Mouse (Mus musculus) heart, postnatal 4 days (tissue): ENCODE results near the gene Zfp108. TPM values are rescaled to one million over a fixed set of nuclear protein-coding genes. Genes with fewer than 3 reads are reported as not detected.

Experiments
- DNase-seq: peaks from one replicate; pipeline ENCODE4 v3.0.0; 2021
- total RNA-seq, 2 experiments: library from RNA; stranded (reverse); gene quantifications; 2 replicates each; pipeline ENCODE4 v1.2.3; 2021

Gene Zfp108
- total RNA-seq, 2 experiments from 2014 or later, result 1.2 to 1.4 TPM

GRCm38 (mm10) chr7:24286090-24286489 lies 31.5 kb downstream of the Zfp108 start:
- no peak for DNase-seq

- no peak for DNase-seq
These were observed 32.3 kb downstream of the Zfp108 start for GRCm38 (mm10) chr7:24286916-24287315.

- DNase-seq, result no peak
These were observed 33.1 kb downstream of the Zfp108 start for GRCm38 (mm10) chr7:24287670-24288069.

- no peak for DNase-seq
These were observed 33.9 kb downstream of the Zfp108 start for GRCm38 (mm10) chr7:24288512-24288911.

- DNase-seq, result no peak
These were observed 35.6 kb downstream of the Zfp108 start for GRCm38 (mm10) chr7:24290106-24290693.

GRCm38 (mm10) chr7:24291387-24292090 lies 36.9 kb downstream of the Zfp108 start:
- no peak for DNase-seq

- no peak for DNase-seq
These were observed 38.7 kb downstream of the Zfp108 start for GRCm38 (mm10) chr7:24293061-24293851.

DNA sequence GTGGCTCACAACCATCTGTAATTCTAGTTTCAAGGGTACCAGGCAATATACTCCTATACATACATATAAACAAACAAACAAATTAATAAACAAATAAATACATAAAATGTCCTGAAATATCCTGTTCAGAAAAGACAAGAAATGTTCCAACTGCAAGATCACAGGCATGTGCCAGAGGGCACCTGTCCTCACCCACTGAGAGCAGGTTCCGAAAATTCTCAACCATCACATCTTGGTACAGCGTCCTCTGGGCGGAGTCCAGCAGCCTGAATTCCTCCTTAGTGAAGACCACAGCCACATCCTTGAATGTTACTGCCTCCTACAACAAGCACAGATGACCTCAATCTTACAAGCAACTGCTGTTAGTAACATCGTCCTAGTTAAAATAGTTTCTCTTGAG lies 40.2 kb downstream of the Zfp108 start:
- no peak for DNase-seq

DNA sequence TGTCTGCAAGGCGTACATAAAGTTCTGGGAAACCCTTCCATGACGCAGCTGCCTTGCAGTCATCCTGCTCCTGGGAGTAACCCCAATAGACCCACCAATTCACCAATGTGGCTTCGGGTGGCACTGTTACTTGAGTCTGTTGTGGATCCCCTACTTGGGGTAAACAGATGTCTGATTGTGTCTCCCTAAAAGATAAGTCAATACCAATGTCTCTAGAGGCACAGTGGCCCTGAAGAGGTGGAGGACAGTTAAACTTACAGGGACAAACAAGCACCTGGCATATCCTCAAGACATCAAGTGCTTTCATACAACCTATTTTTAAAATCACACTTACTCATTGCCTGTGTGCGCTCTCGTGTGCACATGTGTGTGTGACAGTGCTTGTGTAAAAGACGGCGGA lies 40.8 kb downstream of the Zfp108 start:
- DNase-seq, result no peak

GRCm38 (mm10) chr7:24296386-24296785 lies 41.8 kb downstream of the Zfp108 start:
- no peak for DNase-seq

DNA sequence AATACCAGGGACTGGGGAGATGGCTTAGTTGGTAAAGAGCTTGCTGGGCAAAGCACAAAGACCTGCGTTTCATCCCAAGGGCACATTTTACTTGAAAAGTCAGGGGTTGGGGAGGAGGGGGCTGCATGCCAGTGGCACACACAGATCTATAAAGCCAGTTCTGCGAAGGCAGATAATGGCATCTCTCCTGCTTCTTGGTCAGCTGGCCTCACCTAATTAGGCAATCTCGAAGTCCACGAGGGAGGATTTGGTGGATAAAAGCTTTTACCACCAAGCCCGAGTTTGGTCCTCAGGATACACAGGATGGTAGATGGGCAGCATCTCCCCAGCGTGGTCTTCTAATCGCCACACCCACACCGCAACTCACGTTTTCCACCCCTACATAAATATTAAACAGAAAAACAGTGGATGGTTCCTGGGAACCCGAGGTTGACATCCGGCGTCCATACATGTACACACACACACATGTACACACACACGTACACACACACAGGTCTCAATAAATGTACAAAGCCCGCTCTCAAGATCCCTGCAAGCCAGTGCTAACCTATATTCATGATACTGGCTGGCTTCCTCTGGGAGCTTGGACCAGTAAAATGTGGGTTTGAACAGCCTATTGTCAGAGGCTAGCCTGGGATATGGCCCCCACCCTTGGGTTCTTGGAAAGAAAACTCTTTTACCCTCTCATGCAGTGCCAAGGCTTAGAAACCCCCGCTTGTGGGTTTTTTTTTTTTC lies 42.9 kb downstream of the Zfp108 start:
- no peak for DNase-seq

- DNase-seq, result no peak
These were observed 44.0 kb downstream of the Zfp108 start for GRCm38 (mm10) chr7:24298635-24298972.

DNA sequence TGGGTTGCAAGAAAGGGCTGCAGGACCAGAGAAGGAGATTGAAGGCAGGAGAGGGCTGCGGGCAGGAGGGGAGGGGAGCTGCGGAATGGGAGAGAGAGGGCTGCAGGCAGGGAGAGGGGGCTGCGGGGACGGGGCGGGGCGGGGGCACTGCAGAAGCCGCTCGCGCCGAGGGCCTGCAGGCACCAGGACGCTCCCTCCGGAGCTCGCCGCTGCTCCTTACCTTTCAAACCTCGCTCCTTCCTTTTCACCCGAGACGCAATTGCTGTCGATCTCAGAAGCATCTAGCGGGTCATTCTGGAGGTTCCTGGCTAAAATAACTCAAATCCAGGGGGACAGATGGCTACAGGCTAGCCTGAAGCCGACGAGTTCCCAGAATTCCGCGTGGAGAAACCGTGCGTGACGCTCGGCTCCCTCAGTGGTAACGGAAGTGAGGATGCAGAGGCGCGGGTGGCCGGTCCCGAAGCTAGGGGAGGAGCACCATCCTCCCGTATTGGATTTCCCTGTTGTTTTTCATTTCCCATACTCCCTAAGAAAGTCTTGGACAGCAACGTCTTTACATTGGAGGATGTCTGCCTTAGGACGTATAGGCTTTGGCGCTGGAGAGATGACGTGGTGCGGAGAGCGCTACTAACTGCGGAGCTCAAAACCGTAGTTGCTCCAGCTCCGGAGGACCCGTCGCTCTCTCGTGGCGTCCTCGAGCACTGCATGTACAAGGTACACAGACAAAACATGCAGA lies 44.5 kb downstream of the Zfp108 start:
- DNase-seq, result peak; percentile 76

- peak; percentile 7 for DNase-seq
These were observed 45.4 kb downstream of the Zfp108 start for GRCm38 (mm10) chr7:24299823-24300481.

- peak; percentile 24 for DNase-seq
These were observed 46.2 kb downstream of the Zfp108 start, which contains the start of gene Zfp61 for GRCm38 (mm10) chr7:24300771-24301282. Gene Zfp61 (minus strand): TSS chr7:24301232.

Other genes starting within 250 kb of the Zfp108 start
- gene Vmn1r183, start 201.5 kb upstream of the Zfp108 start, total RNA-seq, result not detected
- gene Zfp180, start 172.9 kb upstream of the Zfp108 start, total RNA-seq, result 10 to 100 TPM; 11.1 to 11.3 TPM
- 1 to 10 TPM; 2.2 to 3.4 TPM for gene Zfp112, start 142.5 kb upstream of the Zfp108 start, total RNA-seq
- 1 to 10 TPM; 4.1 to 5.1 TPM for gene Zfp235, start 120.6 kb upstream of the Zfp108 start, total RNA-seq
- gene Zfp114, start 79.7 kb upstream of the Zfp108 start, total RNA-seq, result under 1 TPM; 0.23 to 0.76 TPM
- gene Zfp111, start 43.4 kb upstream of the Zfp108 start, total RNA-seq, result 10 to 100 TPM in 1 of 2 experiments, 1 to 10 TPM in 1; 8.2 to 10.3 TPM
- 1 to 10 TPM; 1.1 to 1.2 TPM for gene Zfp109, start 17.2 kb upstream of the Zfp108 start, total RNA-seq
- gene Zfp93, start 15.6 kb downstream of the Zfp108 start, total RNA-seq, result 1 to 10 TPM; 3.7 to 4.8 TPM
- gene Zfp61, start 46.4 kb downstream of the Zfp108 start, total RNA-seq, result 1 to 10 TPM; 4.2 to 6.6 TPM
- gene Zfp94, start 61.9 kb downstream of the Zfp108 start, total RNA-seq, result 1 to 10 TPM; 1.0 to 1.8 TPM
- under 1 TPM; 0.32 to 0.33 TPM for gene Tescl, start 79.1 kb downstream of the Zfp108 start, total RNA-seq
- not detected for gene Lypd5, start 94.4 kb downstream of the Zfp108 start, total RNA-seq
- 1 to 10 TPM; 1.0 TPM for gene Kcnn4, start 115.5 kb downstream of the Zfp108 start, total RNA-seq
- gene Smg9, start 144.8 kb downstream of the Zfp108 start, total RNA-seq, result 10 to 100 TPM; 15.0 to 15.5 TPM
- not detected for gene Irgc1, start 197.5 kb downstream of the Zfp108 start, total RNA-seq
- gene Plaur, start 207.7 kb downstream of the Zfp108 start, total RNA-seq, result 10 to 100 TPM in 1 of 2 experiments, 1 to 10 TPM in 1; 6.4 to 10.4 TPM
- gene Cadm4, start 227.2 kb downstream of the Zfp108 start, total RNA-seq, result 10 to 100 TPM; 11.9 to 12.5 TPM